Mouse (Mus musculus) embryonic facial prominence, embryonic 14.5 days (tissue): Measurements from ENCODE around the gene Padi1. TPM values are rescaled to one million over a fixed set of nuclear protein-coding genes. Genes with fewer than 3 reads are reported as not detected.

Experiments
- ATAC-seq: fragments of 200-750 bp; cut with Nextera tagmentation; 2 replicates; pipeline ENCODE4 v1.8.0; 2017; ENCODE audit warnings: low read depth, moderate number of reproducible peaks, moderate TSS enrichment
- DNase-seq: peaks from one replicate; pipeline ENCODE4 v3.0.0-alpha.2; 2015; ENCODE audit warnings: low spot score
- H3K27ac ChIP-seq: fragments of 300-500 bp; sonication (generic); replicated peaks from 2 replicates; pipeline ENCODE4 v1.5.1; 2014; ENCODE audit warnings: low read depth, mild to moderate bottlenecking, low read length, moderate library complexity
- H3K27me3 ChIP-seq: fragments of 300-500 bp; sonication (generic); replicated peaks from 2 replicates; pipeline ENCODE4 v1.6.1; 2014; ENCODE audit warnings: low read length; ENCODE audit not compliant: control insufficient read depth, insufficient read depth
- H3K36me3 ChIP-seq: fragments of 300-500 bp; sonication (generic); 2 replicates; pipeline ENCODE4 v1.6.1; 2014; ENCODE audit warnings: low read length, mixed read lengths; ENCODE audit not compliant: control insufficient read depth, insufficient read depth
- H3K4me1 ChIP-seq: fragments of 300-500 bp; sonication (generic); 2 replicates; pipeline ENCODE4 v1.6.1; 2014; ENCODE audit warnings: antibody characterized with exemption, low read length; ENCODE audit not compliant: control insufficient read depth, insufficient read depth
- H3K4me2 ChIP-seq: fragments of 300-500 bp; sonication (generic); 2 replicates; pipeline ENCODE4 v1.6.1; 2014; ENCODE audit warnings: low read depth, mild to moderate bottlenecking, low read length, moderate library complexity, mixed read lengths
- H3K4me3 ChIP-seq: fragments of 300-500 bp; sonication (generic); 2 replicates; pipeline ENCODE4 v1.5.1; 2014; ENCODE audit warnings: low read depth, mild to moderate bottlenecking, low read length
- H3K9ac ChIP-seq: fragments of 300-500 bp; sonication (generic); 2 replicates; pipeline ENCODE4 v1.6.1; 2014; ENCODE audit warnings: low read depth, mild to moderate bottlenecking, low read length, moderate library complexity, mixed read lengths
- H3K9me3 ChIP-seq: fragments of 300-500 bp; sonication (generic); 2 replicates; pipeline ENCODE4 v1.6.1; 2016; ENCODE audit warnings: low read length; ENCODE audit not compliant: control insufficient read depth
- WGBS: fragments of 180-500 bp; shearing (Covaris S2); extraction: QIAGEN DNeasy Blood & Tissue Kit; methylation state at CpG from one replicate; pipeline ENCODE4 v1.1.7; 2014; 5-methylcytosine and 5-hydroxymethylcytosine counted together
- polyA plus RNA-seq: library from polyadenylated mRNA; unstranded; fragments of >200 nt; fragmentation: Nextera tagmentation; extraction: Ambion mirVana; gene quantifications from 2 replicates; pipeline ENCODE4 v1.2.1, GENCODE M21; 2014

Padi1 gene
- polyA plus RNA-seq, 1 experiment from 2014 or later, result 0.28 TPM

DNA sequence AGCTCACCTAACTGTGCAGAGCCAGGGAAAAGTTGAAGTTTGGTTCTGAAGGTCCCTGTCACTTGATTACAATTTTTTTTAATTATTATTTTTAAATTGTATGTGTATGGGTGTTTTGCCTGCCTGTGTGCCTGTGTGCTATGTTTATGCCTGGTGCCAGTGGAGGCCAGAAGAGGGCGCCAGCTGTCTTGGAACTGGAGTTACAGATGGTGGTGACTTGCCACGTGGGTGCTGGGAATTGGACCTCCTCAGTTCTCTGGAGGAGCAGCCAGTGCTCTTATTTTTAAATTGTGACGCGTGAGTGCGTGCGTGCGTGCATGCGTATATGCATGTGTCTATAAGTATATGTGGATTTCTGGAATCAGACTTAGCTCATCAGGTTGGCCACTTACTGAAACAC, 28.2 kb downstream of the Padi1 start:
- Histone ChIP-seq H3K27me3 (no peaks in the 10 kb centered on the region), H3K36me3 (no peaks in the 10 kb centered on the region), H3K9ac (no peak overlapping the region), H3K4me2 (no peak overlapping the region), H3K4me1 (peaks cover 15% of the 10 kb centered on the region; the same call in 1 of the 2 replicates), H3K27ac (no peak overlapping the region), H3K4me3 (no peak overlapping the region), H3K9me3 (no peaks in the 10 kb centered on the region)
- WGBS, result 93% methylated on average over 8 of the region's 8 CpGs
- DNase-seq (no peak), ATAC-seq (no peak)

- H3K9ac ChIP-seq, result no peak overlapping the region
- no peaks in the 10 kb centered on the region for H3K27me3 ChIP-seq
- no peak for ATAC-seq
- H3K27ac ChIP-seq, result no peak overlapping the region
- H3K4me2 ChIP-seq, result no peak overlapping the region
- H3K4me3 ChIP-seq, result no peak overlapping the region
- H3K36me3 ChIP-seq, result no peaks in the 10 kb centered on the region
- peaks cover 16% of the 10 kb centered on the region; the same call in 1 of the 2 replicates for H3K4me1 ChIP-seq
- H3K9me3 ChIP-seq, result no peaks in the 10 kb centered on the region
- WGBS, result 38% methylated on average over 10 of the region's 10 CpGs
- DNase-seq, result peak; percentile 17
Measured at GRCm38 (mm10) chr4:140815996-140816917, 29.3 kb downstream of the Padi1 start.

DNA sequence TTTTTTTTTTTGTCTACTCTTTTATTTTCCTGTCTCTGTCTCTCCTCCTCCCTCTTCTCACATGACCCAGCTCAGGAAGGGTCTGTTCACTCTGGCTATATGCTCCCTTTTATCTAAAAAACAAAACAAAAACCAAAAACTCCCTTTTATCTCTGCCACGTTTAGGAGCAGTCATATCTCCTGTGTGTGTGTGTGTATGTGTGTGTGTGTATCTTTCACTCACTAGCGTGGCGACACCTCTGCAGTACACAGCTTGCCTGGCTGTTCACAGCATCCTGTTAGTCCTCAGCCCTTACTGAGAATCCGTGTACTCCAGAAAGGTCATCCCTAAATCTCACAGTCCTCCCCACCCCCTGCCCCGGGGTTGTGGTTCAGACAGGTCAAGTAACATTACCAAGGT, 30.1 kb downstream of the Padi1 start:
- H3K27me3 ChIP-seq, result no peaks in the 10 kb centered on the region
- no peaks in the 10 kb centered on the region for H3K36me3 ChIP-seq
- DNase-seq (no peak), ATAC-seq (no peak)
- H3K4me3 ChIP-seq, result no peak overlapping the region
- no peaks in the 10 kb centered on the region for H3K9me3 ChIP-seq
- 65% methylated on average over 5 of the region's 5 CpGs for WGBS
- H3K4me1 ChIP-seq, result peaks cover 16% of the 10 kb centered on the region; the same call in 1 of the 2 replicates
- no peak overlapping the region for H3K4me2 ChIP-seq
- no peak overlapping the region for H3K27ac ChIP-seq
- no peak overlapping the region for H3K9ac ChIP-seq

GRCm38 (mm10) chr4:140814241-140815225, 31.0 kb downstream of the Padi1 start:
- ATAC-seq (peak; percentile 67), DNase-seq (peak; percentile 62)

DNA sequence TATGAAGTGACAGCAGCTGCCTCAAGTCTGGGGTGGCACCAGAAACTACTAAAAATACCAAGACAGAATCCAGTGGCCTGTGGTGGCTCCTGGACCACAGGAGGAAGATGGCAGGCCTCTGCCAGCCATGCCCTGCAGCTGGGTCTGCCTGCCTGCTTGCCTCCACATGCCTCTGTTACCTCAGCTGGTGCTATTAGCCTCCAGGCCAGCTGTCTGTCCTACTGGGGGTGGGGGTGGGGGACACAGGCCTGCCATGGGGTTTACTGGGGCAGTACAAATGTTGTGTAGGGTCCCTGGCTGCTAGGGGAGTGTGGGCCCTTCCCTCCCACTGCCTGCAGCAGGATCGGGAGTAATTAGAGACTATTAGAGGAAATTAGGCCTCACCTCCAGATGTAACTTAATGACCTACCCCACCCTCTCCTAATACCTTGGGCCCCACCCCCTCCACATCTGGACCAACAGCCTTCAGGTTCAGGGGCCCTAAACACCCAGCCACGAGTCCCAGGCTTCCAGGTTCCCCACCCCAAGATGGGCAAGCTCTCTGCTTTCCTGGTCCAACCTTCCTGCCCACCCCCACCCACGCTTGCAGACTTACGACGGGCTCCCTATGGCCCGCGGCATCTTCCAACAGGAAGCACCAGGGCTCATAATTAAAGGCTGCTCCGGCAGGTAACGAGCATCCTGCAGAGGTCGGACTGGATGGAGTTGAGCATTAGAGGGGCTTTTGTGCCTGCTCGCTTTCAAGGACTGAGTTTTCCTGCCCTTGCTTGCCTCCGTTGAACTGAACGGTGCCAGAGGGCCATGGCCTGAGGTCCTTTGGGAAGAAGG, 32.0 kb downstream of the Padi1 start:
- H3K4me3 ChIP-seq, result peak overlapping the region; percentile 37
- WGBS, result 14% methylated on average over 13 of the region's 13 CpGs
- H3K9ac ChIP-seq, result peak overlapping the region; percentile 55; the same call in 1 of the 2 replicates
- DNase-seq, result peak; percentile 23
- H3K4me2 ChIP-seq, result peak overlapping the region; percentile 68
- ATAC-seq, result peak; percentile 6; the same call in 1 of the 2 replicates
- no peaks in the 10 kb centered on the region for H3K36me3 ChIP-seq
- H3K27me3 ChIP-seq, result no peaks in the 10 kb centered on the region
- no peak overlapping the region; the same call in 1 of the 2 replicates for H3K27ac ChIP-seq
- peaks cover 16% of the 10 kb centered on the region; the same call in 1 of the 2 replicates for H3K4me1 ChIP-seq
- no peaks in the 10 kb centered on the region for H3K9me3 ChIP-seq

More at GRCm38 (mm10) chr4:140814241-140815225, 31.0 kb downstream of the Padi1 start:
- WGBS, result 26% methylated on average over 36 of the region's 36 CpGs
- peak overlapping the region; percentile 68 for H3K4me2 ChIP-seq
- H3K9ac ChIP-seq, result peak overlapping the region; percentile 55
- peaks cover 16% of the 10 kb centered on the region; the same call in 1 of the 2 replicates for H3K4me1 ChIP-seq
- no peaks in the 10 kb centered on the region for H3K9me3 ChIP-seq
- no peaks in the 10 kb centered on the region for H3K27me3 ChIP-seq
- no peaks in the 10 kb centered on the region for H3K36me3 ChIP-seq
- 0 out of 2 replicates have a peak overlapping the region, but pooled peaks have one; percentile 18 for H3K27ac ChIP-seq
- H3K4me3 ChIP-seq, result peak overlapping the region; percentile 37

DNA sequence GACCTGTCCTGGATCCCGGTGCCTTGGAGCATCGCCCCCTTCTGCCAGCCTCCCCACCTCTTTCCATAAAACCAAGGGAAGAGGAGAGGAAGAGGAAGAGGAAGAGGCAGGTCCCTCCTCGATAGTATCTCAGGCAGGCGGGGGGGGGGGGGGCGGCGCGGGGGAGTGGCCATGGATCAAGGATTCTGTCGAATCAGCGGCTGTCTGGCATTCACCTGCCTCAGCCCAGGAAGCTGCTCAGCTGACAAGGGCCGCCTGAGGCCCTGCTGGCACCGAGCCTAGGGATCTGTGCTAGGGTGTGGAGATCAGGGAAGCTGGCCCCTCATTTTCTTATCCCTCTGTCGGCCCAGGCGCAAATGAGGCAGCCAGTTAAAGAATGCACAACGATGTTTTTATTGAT, 33.0 kb downstream of the Padi1 start:
- no peaks in the 10 kb centered on the region for H3K9me3 ChIP-seq
- no peak overlapping the region for H3K4me3 ChIP-seq
- no peak overlapping the region for H3K9ac ChIP-seq
- no peak overlapping the region for H3K4me2 ChIP-seq
- WGBS, result 35% methylated on average over 9 of the region's 14 CpGs
- H3K4me1 ChIP-seq, result peaks cover 16% of the 10 kb centered on the region; the same call in 1 of the 2 replicates
- peak; percentile 37; the same call in 1 of the 2 replicates for ATAC-seq
- H3K36me3 ChIP-seq, result no peaks in the 10 kb centered on the region
- DNase-seq, result peak; percentile 70
- no peaks in the 10 kb centered on the region for H3K27me3 ChIP-seq
- no peak overlapping the region for H3K27ac ChIP-seq

- DNase-seq (no peak), ATAC-seq (no peak)
- H3K9ac ChIP-seq, result no peak overlapping the region
- 69% methylated on average over 8 of the region's 8 CpGs for WGBS
- H3K36me3 ChIP-seq, result no peaks in the 10 kb centered on the region
- H3K27ac ChIP-seq, result no peak overlapping the region
- peaks cover 16% of the 10 kb centered on the region; the same call in 1 of the 2 replicates for H3K4me1 ChIP-seq
- H3K4me2 ChIP-seq, result no peak overlapping the region
- no peaks in the 10 kb centered on the region for H3K9me3 ChIP-seq
- no peaks in the 10 kb centered on the region for H3K27me3 ChIP-seq
- H3K4me3 ChIP-seq, result no peak overlapping the region
Measured at GRCm38 (mm10) chr4:140812191-140812590, 33.4 kb downstream of the Padi1 start.
